Mouse (Mus musculus) cerebellum, adult 8-10 months (tissue): ENCODE data around the gene Adgb.
A peak's percentile ranks its signal among the peaks of the same experiment; 100 is the strongest.
"Not testable (repeated sequence)": the region's sequence is repeated elsewhere in the genome, so short reads cannot be mapped to it uniquely, and the experiment has no call there.

Experiments used
- DNase-seq: peaks from one replicate; pipeline ENCODE4 v3.0.0; 2022

Adgb gene

GRCm38 (mm10) chr10:10471961-10472610 is at the start of gene Adgb:
TSS of gene Adgb (minus strand) at chr10:10472326.
- DNase-seq: peak; percentile 27

- DNase-seq: no peak
Observed at GRCm38 (mm10) chr10:10480139-10480538, 8.0 kb upstream of the Adgb start.

- not testable (repeated sequence) for DNase-seq
Observed at GRCm38 (mm10) chr10:10477429-10477828, 5.3 kb upstream of the Adgb start.

- DNase-seq: no peak
Observed at GRCm38 (mm10) chr10:10476956-10477355, 4.8 kb upstream of the Adgb start.

GRCm38 (mm10) chr10:10476549-10476948 is 4.4 kb upstream of the Adgb start:
- DNase-seq: no peak

- DNase-seq: no peak
Observed at GRCm38 (mm10) chr10:10468699-10469547, 3.2 kb downstream of the Adgb start.

- DNase-seq: no peak
Observed at GRCm38 (mm10) chr10:10460113-10460512, 12.0 kb downstream of the Adgb start.

GRCm38 (mm10) chr10:10456991-10457390 is 15.1 kb downstream of the Adgb start:
- no peak for DNase-seq

GRCm38 (mm10) chr10:10449067-10449466 is 23.1 kb downstream of the Adgb start:
- no peak for DNase-seq

- no peak for DNase-seq
Observed at GRCm38 (mm10) chr10:10444841-10445466, 27.2 kb downstream of the Adgb start.

GRCm38 (mm10) chr10:10443558-10443957 is 28.6 kb downstream of the Adgb start:
- no peak for DNase-seq

- DNase-seq: no peak
Observed at GRCm38 (mm10) chr10:10435014-10435413, 37.1 kb downstream of the Adgb start.

- no peak for DNase-seq
Observed at GRCm38 (mm10) chr10:10429635-10430034, 42.5 kb downstream of the Adgb start.

GRCm38 (mm10) chr10:10429032-10429431 is 43.1 kb downstream of the Adgb start:
- DNase-seq: no peak

- DNase-seq: no peak
Observed at GRCm38 (mm10) chr10:10424383-10424782, 47.7 kb downstream of the Adgb start.

- DNase-seq: no peak
Observed at GRCm38 (mm10) chr10:10411046-10411445, 61.1 kb downstream of the Adgb start.

- DNase-seq: peak; percentile 21
Observed at GRCm38 (mm10) chr10:10408166-10408565, 64.0 kb downstream of the Adgb start.

GRCm38 (mm10) chr10:10395784-10396481 is 76.2 kb downstream of the Adgb start:
- DNase-seq: no peak

- DNase-seq: no peak
Observed at GRCm38 (mm10) chr10:10374629-10375028, 97.5 kb downstream of the Adgb start.

GRCm38 (mm10) chr10:10364025-10364424 is 108.1 kb downstream of the Adgb start:
- DNase-seq: no peak

- DNase-seq: peak; percentile 20
Observed at GRCm38 (mm10) chr10:10355605-10356227, 116.4 kb downstream of the Adgb start.

- DNase-seq: no peak
Observed at GRCm38 (mm10) chr10:10352184-10352583, 119.9 kb downstream of the Adgb start.

- no peak for DNase-seq
Observed at GRCm38 (mm10) chr10:10350550-10350949, 121.6 kb downstream of the Adgb start.
